Mouse (Mus musculus) liver, embryonic 14.5 days (tissue): ENCODE data around the gene Cttnbp2. TPM values are rescaled to one million over a fixed set of nuclear protein-coding genes. Genes with fewer than 3 reads are reported as not detected.
A peak's percentile ranks its signal among the peaks of the same experiment; 100 is the strongest.
"Not testable (repeated sequence)": the region's sequence is repeated elsewhere in the genome, so short reads cannot be mapped to it uniquely, and the experiment has no call there.

Source experiments
- ATAC-seq: fragments of 200-750 bp; cut with Nextera tagmentation; 2 replicates; pipeline ENCODE4 v1.8.0; 2017; ENCODE audit warnings: moderate number of reproducible peaks, mild to moderate bottlenecking, moderate library complexity; ENCODE audit not compliant: insufficient read depth
- DNase-seq, 3 experiments: peaks; one replicate each; pipeline ENCODE4 v3.0.0-alpha.2; 2012 to 2013; ENCODE audit warnings: low read depth in 3 of 3, low spot score in 3 of 3
- H3K27ac ChIP-seq: fragments of 300-500 bp; sonication (generic); 2 replicates; pipeline ENCODE4 v1.5.1; 2014; ENCODE audit warnings: moderate library complexity, mild to moderate bottlenecking, control low read depth, inconsistent platforms
- H3K27me3 ChIP-seq: fragments of 300-500 bp; sonication (generic); 2 replicates; pipeline ENCODE4 v1.6.1; 2014; ENCODE audit warnings: mild to moderate bottlenecking, low read length, moderate library complexity; ENCODE audit not compliant: control insufficient read depth, insufficient read depth
- H3K36me3 ChIP-seq: fragments of 300-500 bp; sonication (generic); replicated peaks from 2 replicates; pipeline ENCODE4 v1.6.1; 2014; ENCODE audit warnings: low read depth; ENCODE audit not compliant: control insufficient read depth, insufficient read depth
- H3K4me1 ChIP-seq, 2 experiments: fragments of 200-500 bp in 1 of 2; fragments of 300-500 bp in 1 of 2; sonication (generic) in 1 of 2; replicated peaks; 2 replicates each; pipeline ENCODE4 v1.6.1; 2012 to 2014; ENCODE audit warnings: antibody characterized with exemption in 1 of 2, inconsistent platforms in 1 of 2, low read length in 1 of 2; ENCODE audit not compliant: control insufficient read depth in 2 of 2, insufficient read depth in 2 of 2
- H3K4me2 ChIP-seq: fragments of 300-500 bp; sonication (generic); 2 replicates; pipeline ENCODE4 v1.6.1; 2014; ENCODE audit warnings: low read depth, mild to moderate bottlenecking, control low read depth, moderate library complexity
- H3K4me3 ChIP-seq, 2 experiments: fragments of 200-500 bp in 1 of 2; fragments of 300-500 bp in 1 of 2; sonication (generic) in 1 of 2; 2 replicates each; pipeline ENCODE4 v1.5.1; 2012 to 2014; ENCODE audit warnings: low read depth in 2 of 2, low read length in 2 of 2, mild to moderate bottlenecking in 2 of 2, control low read depth in 1 of 2, inconsistent platforms in 1 of 2, moderate library complexity in 1 of 2; ENCODE audit not compliant: insufficient read depth in 1 of 2
- H3K9ac ChIP-seq: fragments of 300-500 bp; sonication (generic); replicated peaks from 2 replicates; pipeline ENCODE4 v1.6.1; 2014; ENCODE audit warnings: mild to moderate bottlenecking, control low read depth, moderate library complexity
- H3K9me3 ChIP-seq: fragments of 300-500 bp; sonication (generic); 2 replicates; pipeline ENCODE4 v1.6.1; 2016; ENCODE audit warnings: low read length, mixed read lengths; ENCODE audit not compliant: control insufficient read depth
- CTCF ChIP-seq: IDR thresholded peaks from 2 replicates; pipeline ENCODE4 v1.5.1; 2016; ENCODE audit warnings: antibody characterized with exemption, low read depth, control low read depth
- EP300 ChIP-seq: IDR thresholded peaks from 2 replicates; pipeline ENCODE4 v1.6.1; 2016; ENCODE audit warnings: antibody characterized with exemption, low read depth
- WGBS: fragments of 180-500 bp; shearing (Covaris S2); extraction: QIAGEN DNeasy Blood & Tissue Kit; methylation state at CpG from one replicate; pipeline ENCODE4 v1.1.7; 2014; ENCODE audit not compliant: insufficient replicate concordance; 5-methylcytosine and 5-hydroxymethylcytosine counted together
- polyA plus RNA-seq, 2 experiments: library from polyadenylated mRNA; depleted of rRNA in 1 of 2; stranded (reverse) in 1 of 2; unstranded in 1 of 2; fragments of >200 nt; fragmentation: Nextera tagmentation in 1 of 2; extraction: Ambion mirVana in 1 of 2; gene quantifications; 2 replicates each; pipeline versions ENCODE4 v1.2.1 to v1.2.3; 2012 to 2014

Gene Cttnbp2
- polyA plus RNA-seq, 2 experiments: 0.30 to 1.6 TPM

- Histone ChIP-seq H3K27me3 (no peaks in the 10 kb centered on the region), H3K27ac (no peak overlapping the region), H3K9ac (no peak overlapping the region), H3K4me1 (no peaks in the 10 kb centered on the region), H3K4me2 (no peak overlapping the region), H3K36me3 (no peaks in the 10 kb centered on the region), H3K4me3 (no peak overlapping the region), H3K9me3 (no peaks in the 10 kb centered on the region)
- TF ChIP-seq CTCF (no peak), EP300 (no peak)
- no peak for ATAC-seq
- 59% methylated on average over 13 of the region's 13 CpGs for WGBS
- DNase-seq: peak in 2 of 3 experiments; percentile 15 to 28
Observed at GRCm38 (mm10) chr6:18380300-18381202, 134.1 kb downstream of the Cttnbp2 start.

- not testable (repeated sequence) for ATAC-seq, DNase-seq, H3K4me1 ChIP-seq, H3K36me3 ChIP-seq, H3K27me3 ChIP-seq, H3K4me2 ChIP-seq, H3K27ac ChIP-seq, H3K9me3 ChIP-seq, H3K9ac ChIP-seq, H3K4me3 ChIP-seq
- 52% methylated on average over 2 of the region's 2 CpGs for WGBS
Observed at GRCm38 (mm10) chr6:18377755-18378154, 136.9 kb downstream of the Cttnbp2 start.

- no peaks in the 10 kb centered on the region for H3K9me3 ChIP-seq
- TF ChIP-seq EP300: no peak
- no peak for TF ChIP-seq CTCF
- H3K4me2 ChIP-seq: no peak overlapping the region
Observed at GRCm38 (mm10) chr6:18374744-18375143, 139.9 kb downstream of the Cttnbp2 start.

GRCm38 (mm10) chr6:18373652-18374051 is 141.0 kb downstream of the Cttnbp2 start:
- Histone ChIP-seq H3K27ac (no peak overlapping the region), H3K4me2 (no peak overlapping the region), H3K36me3 (no peaks in the 10 kb centered on the region), H3K9ac (no peak overlapping the region), H3K4me3 (no peak overlapping the region), H3K9me3 (no peaks in the 10 kb centered on the region), H3K4me1 (peaks cover 0 to 2% of the 10 kb centered on the region in 2 experiments; a peak in 2 of 4 replicates), H3K27me3 (no peaks in the 10 kb centered on the region)
- TF ChIP-seq CTCF: no peak
- TF ChIP-seq EP300: no peak
- ATAC-seq: no peak
- DNase-seq: no peak
- WGBS: 44% methylated on average over 1 of the region's 1 CpGs

More at GRCm38 (mm10) chr6:18374744-18375143, 139.9 kb downstream of the Cttnbp2 start:
- Histone ChIP-seq H3K36me3 (no peaks in the 10 kb centered on the region), H3K4me1 (peaks cover 0 to 2% of the 10 kb centered on the region in 2 experiments; a peak in 2 of 4 replicates), H3K27ac (no peak overlapping the region), H3K9ac (no peak overlapping the region), H3K4me3 (no peak overlapping the region), H3K27me3 (no peaks in the 10 kb centered on the region)
- WGBS: 42% methylated on average over 4 of the region's 4 CpGs
- ATAC-seq (no peak), DNase-seq (no peak)

GRCm38 (mm10) chr6:18372447-18373228 is 142.0 kb downstream of the Cttnbp2 start:
- no peaks in the 10 kb centered on the region for H3K27me3 ChIP-seq
- TF ChIP-seq EP300: no peak
- TF ChIP-seq CTCF: peak; percentile 86
- H3K4me3 ChIP-seq: no peak overlapping the region
- H3K9ac ChIP-seq: no peak overlapping the region
- no peak overlapping the region for H3K27ac ChIP-seq
- no peak overlapping the region for H3K4me2 ChIP-seq
- 19% methylated on average over 7 of the region's 7 CpGs for WGBS
- peaks cover 0 to 2% of the 10 kb centered on the region in 2 experiments; a peak in 2 of 4 replicates for H3K4me1 ChIP-seq
- H3K9me3 ChIP-seq: no peaks in the 10 kb centered on the region
- ATAC-seq: peak; percentile 84
- peak; percentile 48 to 56 (median 52) for DNase-seq
- H3K36me3 ChIP-seq: no peaks in the 10 kb centered on the region
